ENCODE assay signal across 11 mouse cellular contexts in genomic region chr15:87421743-87422142, GRCm38 (mm10).
"Had no signal": no experiment of that assay in that cellular context is flagged by ENCODE, and none has a peak within 500 bp of the region (broad histone marks: within the 10 kb centered on the region; RNA-seq: fewer than 3 reads in every experiment).

No protein-coding gene starts in this region.

- ATAC-seq: intestine, postnatal 0 days; liver, postnatal 0 days; lung, postnatal 0 days; midbrain, embryonic 15.5 days had no signal

- DNase-seq: kidney, adult 9 months; kidney, postnatal 14 days; kidney, postnatal 4 days; left cerebral cortex, postnatal 4 days; liver, postnatal 0 days; lung, embryonic 14.5 days; thymus, adult 18-20 months; thymus, postnatal 36 days had no signal
